In genomic region chr17:71730655-71731054, GRCm38 (mm10) we compare ENCODE assay signal across 15 mouse cellular contexts. TPM values are rescaled to one million over a fixed set of nuclear protein-coding genes. Genes with fewer than 3 reads are reported as not detected.
A peak's percentile ranks its signal among the peaks of the same experiment; 100 is the strongest.
DNase-seq lines count a peak whose midpoint lies in the region.
"Had no signal": no experiment of that assay in that cellular context is flagged by ENCODE, and none has a peak within 500 bp of the region (broad histone marks: within the 10 kb centered on the region; RNA-seq: fewer than 3 reads in every experiment).

No protein-coding gene starts in this region.

- DNase-seq in cerebellum, postnatal 10 days, result peak; percentile 71 to 88
- no peak for DNase-seq in cerebellum, adult 8-10 months
- DNase-seq in urinary bladder, postnatal 14 days (ENCODE audit: low spot score), result peak; percentile 25
- no peak for DNase-seq in urinary bladder, adult 2 months (ENCODE audit: low spot score)
- DNase-seq in heart, postnatal 4 days, result peak; percentile 80
- no peak for DNase-seq in ovary, postnatal 36 days (ENCODE audit: low spot score)
- no peak for DNase-seq in testis, postnatal 10 days (ENCODE audit: low spot score)
- DNase-seq in T-cell, adult 2 months (ENCODE audit: low spot score), result no peak
- DNase-seq: adrenal gland, postnatal 10 days; cerebellum, adult 2 months; kidney, adult 11 months; liver, postnatal 0 days; right cerebral cortex, adult 18-20 months had no signal

RNA-seq across cellular contexts. Expression of gene Pcare, which starts 22.0 kb away (rescaled TPM):
- polyA plus RNA-seq in urinary bladder, adult 2 months (2012; rRNA removed), result not detected in 2 replicates
- 1 to 10 TPM; 1.4 to 1.6 TPM for total RNA-seq in heart, postnatal 4 days (2021)
- total RNA-seq: adrenal gland, postnatal 10 days; gastrocnemius, postnatal 4 days had no signal
- polyA plus RNA-seq: cerebellum, adult 2 months; embryonic facial prominence, embryonic 14.5 days; liver, postnatal 0 days had no signal

RNA-seq across cellular contexts. Expression of gene Clip4, which starts 37.6 kb away (rescaled TPM):
- polyA plus RNA-seq in urinary bladder, adult 2 months (2012; rRNA removed), result 17.5 and 18.9 TPM in 2 replicates
- 100 to 1,000 TPM; 173 TPM for total RNA-seq in heart, postnatal 4 days (2021)

RNA-seq across cellular contexts. Expression of gene Togaram2, which starts 57.6 kb away (rescaled TPM):
- 0.33 and 0.34 TPM in 2 replicates for polyA plus RNA-seq in urinary bladder, adult 2 months (2012; rRNA removed)
- total RNA-seq in heart, postnatal 4 days (2021), result 1 to 10 TPM; 2.0 to 2.6 TPM
- polyA plus RNA-seq: liver, postnatal 0 days had no signal

Comparison
In these comparisons a context has a peak if more than half of its experiments do, and no peak if none do; other contexts are left out.
1. DNase-seq: peak in cerebellum, postnatal 10 days (2 of 2), urinary bladder, postnatal 14 days (single experiment) and heart, postnatal 4 days (single experiment); none in cerebellum, adult 8-10 months (single experiment), urinary bladder, adult 2 months (single experiment), ovary, postnatal 36 days (single experiment), testis, postnatal 10 days (single experiment) and T-cell, adult 2 months (single experiment).